Mouse (Mus musculus): ENCODE measurements around the gene Sema3a. TPM values are rescaled to one million over a fixed set of nuclear protein-coding genes. Genes with fewer than 3 reads are reported as not detected.

Gene Sema3a
- polyA plus RNA-seq, 1 experiment from 2014 or later, result 24.7 TPM

GRCm38 (mm10) chr5:13360711-13361110 lies 235.5 kb downstream of the Sema3a start:
- no peak for DNase-seq (ENCODE audit: low spot score)
- Histone ChIP-seq H3K9me3 (ENCODE audit: low read length) (no peaks in the 10 kb centered on the region), H3K36me3 (ENCODE audit: insufficient read depth, low read length) (no peaks in the 10 kb centered on the region), H3K4me1 (ENCODE audit: insufficient read depth, low read depth, low read length) (no peaks in the 10 kb centered on the region), H3K27me3 (replicated peaks; ENCODE audit: insufficient read depth, low read length) (no peaks in the 10 kb centered on the region), H3K4me3 (ENCODE audit: low read depth, low read length) (no peak overlapping the region), H3K9ac (replicated peaks; ENCODE audit: low read depth) (no peak overlapping the region), H3K27ac (ENCODE audit: low read length) (no peak overlapping the region), H3K4me2 (replicated peaks; ENCODE audit: low read depth, low read length) (no peak overlapping the region)
- TF ChIP-seq CTCF (IDR thresholded peaks at IDR 0.05), result no peak
- TF ChIP-seq EP300 (IDR thresholded peaks at IDR 0.05), result no peak
- 55% methylated on average over 3 of the region's 3 CpGs for WGBS
- no peak for ATAC-seq

- 82% methylated on average over 2 of the region's 2 CpGs for WGBS
- ATAC-seq (no peak), DNase-seq (ENCODE audit: low spot score) (no peak)
- H3K4me1 ChIP-seq (ENCODE audit: insufficient read depth, low read depth, low read length), result no peaks in the 10 kb centered on the region
- H3K36me3 ChIP-seq (ENCODE audit: insufficient read depth, low read length), result no peaks in the 10 kb centered on the region
- H3K27ac ChIP-seq (ENCODE audit: low read length), result no peak overlapping the region
- TF ChIP-seq EP300 (IDR thresholded peaks at IDR 0.05) (no peak), CTCF (IDR thresholded peaks at IDR 0.05) (no peak)
- no peak overlapping the region for H3K4me3 ChIP-seq (ENCODE audit: low read depth, low read length)
- H3K4me2 ChIP-seq (replicated peaks; ENCODE audit: low read depth, low read length), result no peak overlapping the region
- H3K9ac ChIP-seq (replicated peaks; ENCODE audit: low read depth), result no peak overlapping the region
- no peaks in the 10 kb centered on the region for H3K27me3 ChIP-seq (replicated peaks; ENCODE audit: insufficient read depth, low read length)
- H3K9me3 ChIP-seq (ENCODE audit: low read length), result no peaks in the 10 kb centered on the region
These were observed 239.9 kb downstream of the Sema3a start for GRCm38 (mm10) chr5:13365108-13365507.

GRCm38 (mm10) chr5:13379223-13379622 lies 254.0 kb downstream of the Sema3a start:
- Histone ChIP-seq H3K4me3 (ENCODE audit: low read depth, low read length) (no peak overlapping the region), H3K27ac (ENCODE audit: low read length) (no peak overlapping the region), H3K9me3 (ENCODE audit: low read length) (no peaks in the 10 kb centered on the region), H3K4me1 (ENCODE audit: insufficient read depth, low read depth, low read length) (no peaks in the 10 kb centered on the region), H3K36me3 (ENCODE audit: insufficient read depth, low read length) (no peaks in the 10 kb centered on the region), H3K27me3 (replicated peaks; ENCODE audit: insufficient read depth, low read length) (no peaks in the 10 kb centered on the region), H3K4me2 (replicated peaks; ENCODE audit: low read depth, low read length) (no peak overlapping the region), H3K9ac (replicated peaks; ENCODE audit: low read depth) (no peak overlapping the region)
- DNase-seq (ENCODE audit: low spot score), result no peak
- ATAC-seq, result no peak
- WGBS, result 55% methylated on average over 4 of the region's 4 CpGs
- TF ChIP-seq CTCF (IDR thresholded peaks at IDR 0.05) (no peak), EP300 (IDR thresholded peaks at IDR 0.05) (no peak)

GRCm38 (mm10) chr5:13384047-13384446 lies 258.8 kb downstream of the Sema3a start:
- ATAC-seq (no peak), DNase-seq (ENCODE audit: low spot score) (no peak)

GRCm38 (mm10) chr5:13384714-13385113 lies 259.5 kb downstream of the Sema3a start:
- Histone ChIP-seq H3K4me1 (ENCODE audit: insufficient read depth, low read depth, low read length) (no peaks in the 10 kb centered on the region; the same call in 1 of the 2 replicates), H3K9ac (replicated peaks; ENCODE audit: low read depth) (no peak overlapping the region), H3K4me2 (replicated peaks; ENCODE audit: low read depth, low read length) (no peak overlapping the region), H3K36me3 (ENCODE audit: insufficient read depth, low read length) (no peaks in the 10 kb centered on the region), H3K9me3 (ENCODE audit: low read length) (no peaks in the 10 kb centered on the region), H3K27ac (ENCODE audit: low read length) (no peak overlapping the region), H3K27me3 (replicated peaks; ENCODE audit: insufficient read depth, low read length) (no peaks in the 10 kb centered on the region), H3K4me3 (ENCODE audit: low read depth, low read length) (no peak overlapping the region)
- WGBS, result 77% methylated on average over 4 of the region's 4 CpGs
- ATAC-seq (no peak), DNase-seq (ENCODE audit: low spot score) (no peak)
- TF ChIP-seq CTCF (IDR thresholded peaks at IDR 0.05) (no peak), EP300 (IDR thresholded peaks at IDR 0.05) (no peak)

More at GRCm38 (mm10) chr5:13384047-13384446, 258.8 kb downstream of the Sema3a start:
- no peak for TF ChIP-seq EP300 (IDR thresholded peaks at IDR 0.05)
- no peak for TF ChIP-seq CTCF (IDR thresholded peaks at IDR 0.05)
- Histone ChIP-seq H3K4me3 (ENCODE audit: low read depth, low read length) (no peak overlapping the region), H3K36me3 (ENCODE audit: insufficient read depth, low read length) (no peaks in the 10 kb centered on the region), H3K27ac (ENCODE audit: low read length) (no peak overlapping the region), H3K27me3 (replicated peaks; ENCODE audit: insufficient read depth, low read length) (no peaks in the 10 kb centered on the region), H3K9me3 (ENCODE audit: low read length) (no peaks in the 10 kb centered on the region), H3K4me2 (replicated peaks; ENCODE audit: low read depth, low read length) (no peak overlapping the region), H3K9ac (replicated peaks; ENCODE audit: low read depth) (no peak overlapping the region), H3K4me1 (ENCODE audit: insufficient read depth, low read depth, low read length) (no peaks in the 10 kb centered on the region; the same call in 1 of the 2 replicates)
- 71% methylated on average over 4 of the region's 4 CpGs for WGBS

GRCm38 (mm10) chr5:13386603-13387002 lies 261.4 kb downstream of the Sema3a start:
- no peaks in the 10 kb centered on the region for H3K36me3 ChIP-seq (ENCODE audit: insufficient read depth, low read length)
- no peak overlapping the region for H3K27ac ChIP-seq (ENCODE audit: low read length)
- TF ChIP-seq CTCF (IDR thresholded peaks at IDR 0.05), result no peak
- TF ChIP-seq EP300 (IDR thresholded peaks at IDR 0.05), result peak; percentile 98
- H3K9me3 ChIP-seq (ENCODE audit: low read length), result no peaks in the 10 kb centered on the region
- ATAC-seq, result no peak
- H3K4me3 ChIP-seq (ENCODE audit: low read depth, low read length), result no peak overlapping the region
- 64% methylated on average over 3 of the region's 3 CpGs for WGBS
- no peaks in the 10 kb centered on the region; the same call in 1 of the 2 replicates for H3K4me1 ChIP-seq (ENCODE audit: insufficient read depth, low read depth, low read length)
- no peak for DNase-seq (ENCODE audit: low spot score)
- no peaks in the 10 kb centered on the region for H3K27me3 ChIP-seq (replicated peaks; ENCODE audit: insufficient read depth, low read length)
- H3K4me2 ChIP-seq (replicated peaks; ENCODE audit: low read depth, low read length), result no peak overlapping the region
- H3K9ac ChIP-seq (replicated peaks; ENCODE audit: low read depth), result no peak overlapping the region

GRCm38 (mm10) chr5:13387679-13388078 lies 262.5 kb downstream of the Sema3a start:
- H3K4me2 ChIP-seq (replicated peaks; ENCODE audit: low read depth, low read length), result no peak overlapping the region
- TF ChIP-seq CTCF (IDR thresholded peaks at IDR 0.05) (no peak), EP300 (IDR thresholded peaks at IDR 0.05) (peak; percentile 81)
- H3K27ac ChIP-seq (ENCODE audit: low read length), result no peak overlapping the region; the same call in 1 of the 2 replicates
- WGBS, result 57% methylated on average over 3 of the region's 3 CpGs
- ATAC-seq, result peak; percentile 78
- peak; percentile 67 for DNase-seq (ENCODE audit: low spot score)
- no peak overlapping the region for H3K9ac ChIP-seq (replicated peaks; ENCODE audit: low read depth)
- H3K4me1 ChIP-seq (ENCODE audit: insufficient read depth, low read depth, low read length), result no peaks in the 10 kb centered on the region; the same call in 1 of the 2 replicates
- no peak overlapping the region for H3K4me3 ChIP-seq (ENCODE audit: low read depth, low read length)
- H3K27me3 ChIP-seq (replicated peaks; ENCODE audit: insufficient read depth, low read length), result no peaks in the 10 kb centered on the region
- no peaks in the 10 kb centered on the region for H3K9me3 ChIP-seq (ENCODE audit: low read length)
- no peaks in the 10 kb centered on the region for H3K36me3 ChIP-seq (ENCODE audit: insufficient read depth, low read length)

All from lung, postnatal 0 days (tissue).